Mouse (Mus musculus): Measurements from ENCODE around the gene Asb15. TPM values are rescaled to one million over a fixed set of nuclear protein-coding genes. Genes with fewer than 3 reads are reported as not detected.

The Asb15 gene
- polyA plus RNA-seq, 1 experiment from 2014 or later: 0.02 TPM

DNA sequence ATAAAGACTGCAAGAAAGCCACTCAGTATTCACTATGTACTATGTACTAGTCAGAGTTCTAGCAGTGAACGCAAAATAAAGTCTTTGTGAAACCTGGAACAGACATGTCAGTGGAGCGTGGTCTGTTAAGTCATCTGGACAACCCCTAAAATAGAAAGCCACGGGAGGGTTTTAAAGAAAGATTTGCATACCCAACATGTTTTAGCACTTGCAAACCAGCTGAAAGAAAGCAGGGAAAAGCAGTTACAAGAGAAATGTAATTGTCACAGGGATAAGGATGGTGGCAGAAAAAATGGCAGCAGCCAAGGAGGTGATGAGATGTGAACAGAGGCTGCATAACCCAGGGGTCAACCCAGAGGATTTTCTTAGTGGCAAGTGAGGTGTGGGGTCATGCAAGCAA lies 2.2 kb upstream of the Asb15 start:
- 82% methylated on average over 3 of the region's 3 CpGs for WGBS
- Histone ChIP-seq H3K4me1 (ENCODE audit: insufficient read depth, low read depth, low read length) (peaks cover 10% of the 10 kb centered on the region; the same call in 1 of the 2 replicates), H3K4me2 (replicated peaks; ENCODE audit: low read depth, low read length) (no peak overlapping the region), H3K36me3 (ENCODE audit: insufficient read depth, low read length) (0 out of 2 replicates have a peak, but pooled peaks cover 6% of the 10 kb centered on the region), H3K4me3 (ENCODE audit: low read depth, low read length) (no peak overlapping the region), H3K27me3 (replicated peaks; ENCODE audit: insufficient read depth, low read length) (no peaks in the 10 kb centered on the region), H3K9ac (replicated peaks; ENCODE audit: low read depth) (no peak overlapping the region), H3K27ac (ENCODE audit: low read length) (no peak overlapping the region), H3K9me3 (ENCODE audit: low read length) (no peaks in the 10 kb centered on the region)
- DNase-seq (ENCODE audit: low spot score) (no peak), ATAC-seq (no peak)
- TF ChIP-seq EP300 (IDR thresholded peaks at IDR 0.05) (no peak), CTCF (IDR thresholded peaks at IDR 0.05) (no peak)

DNA sequence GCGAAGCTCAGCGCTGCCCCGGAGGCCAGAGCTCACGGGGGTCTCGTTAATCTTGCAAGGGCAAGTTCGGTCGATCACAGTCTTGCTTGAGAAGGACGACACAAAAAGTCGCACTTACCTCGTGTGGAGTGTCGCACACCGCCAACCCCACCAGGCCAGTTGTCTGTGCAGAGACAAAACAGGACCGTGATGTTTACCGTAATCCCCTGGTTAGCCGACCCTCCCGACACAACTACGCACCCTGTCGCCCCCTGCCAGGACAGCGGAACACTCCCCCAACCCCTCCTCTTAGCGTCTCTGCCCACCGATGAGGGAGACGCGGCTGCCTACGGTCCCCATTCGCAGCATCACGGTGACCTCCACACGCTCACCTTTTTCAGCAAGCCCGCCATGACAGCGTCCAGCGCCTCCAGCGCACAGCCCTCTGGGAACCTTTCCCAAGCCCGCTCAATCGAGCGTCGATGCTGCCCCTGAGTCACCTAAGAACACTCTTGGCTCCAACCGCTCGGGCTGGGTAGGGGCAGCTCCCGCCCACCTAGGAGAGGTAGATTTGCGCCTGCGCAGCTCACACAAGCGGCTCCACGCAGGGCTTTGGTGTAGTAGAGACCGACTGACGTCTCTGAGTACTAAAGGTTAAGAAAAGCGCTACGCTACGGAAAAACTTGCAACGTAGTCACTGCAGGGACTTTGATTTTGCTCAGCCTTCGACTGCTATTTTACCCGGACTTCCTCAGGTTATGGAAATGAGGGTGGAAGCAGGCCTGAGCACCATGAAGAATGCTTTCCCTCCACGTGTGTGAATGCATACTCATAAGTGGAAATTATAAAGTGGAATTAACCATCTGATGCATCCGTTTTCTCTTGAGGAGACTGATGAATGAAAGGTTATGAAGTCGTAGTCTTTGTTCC lies 535 bp upstream of the Asb15 start, which contains the start of gene Ndufa5:
Gene Ndufa5, minus strand, starts transcription at position 859 of the 909 bp plus-strand sequence.
- ATAC-seq (peak; percentile 99), DNase-seq (ENCODE audit: low spot score) (peak; percentile 98)
- peak within 1 kb of the TSS; percentile 43 for H3K9ac ChIP-seq (replicated peaks; ENCODE audit: low read depth)
- TF ChIP-seq EP300 (IDR thresholded peaks at IDR 0.05): no peak
- peak; percentile 17; the same call in 1 of the 2 replicates for TF ChIP-seq CTCF (IDR thresholded peaks at IDR 0.05)
- H3K4me1 ChIP-seq (ENCODE audit: insufficient read depth, low read depth, low read length): peaks cover 10% of the 10 kb centered on the region; the same call in 1 of the 2 replicates
- H3K36me3 ChIP-seq (ENCODE audit: insufficient read depth, low read length): 0 out of 2 replicates have a peak, but pooled peaks cover 2% of the 10 kb centered on the region
- no peaks in the 10 kb centered on the region for H3K27me3 ChIP-seq (replicated peaks; ENCODE audit: insufficient read depth, low read length)
- H3K4me2 ChIP-seq (replicated peaks; ENCODE audit: low read depth, low read length): peak within 1 kb of the TSS; percentile 72
- H3K4me3 ChIP-seq (ENCODE audit: low read depth, low read length): peak within 1 kb of the TSS; percentile 67
- no peaks in the 10 kb centered on the region for H3K9me3 ChIP-seq (ENCODE audit: low read length)
- WGBS: under 1% methylated on average over 53 of the region's 53 CpGs
- no peak within 1 kb of the TSS for H3K27ac ChIP-seq (ENCODE audit: low read length)

DNA sequence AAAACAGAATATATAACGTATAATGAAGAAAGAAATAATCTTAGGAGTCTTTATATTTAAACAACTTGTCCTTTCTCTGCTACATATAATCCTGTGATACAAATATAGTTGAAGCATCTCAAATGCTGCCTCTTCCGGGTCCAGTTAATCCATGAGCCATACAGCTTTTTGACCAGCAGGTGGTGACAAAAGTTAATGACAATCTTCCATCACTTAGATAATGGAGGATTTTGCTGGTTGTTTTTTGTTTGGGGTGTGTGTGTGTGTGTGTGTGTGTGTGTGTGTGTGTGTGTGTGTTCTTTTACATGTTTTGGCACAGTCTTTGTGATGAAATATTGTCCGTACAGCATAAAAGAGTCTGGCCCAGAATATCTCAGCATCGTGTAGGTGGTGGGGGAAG lies 2.2 kb downstream of the Asb15 start:
- Histone ChIP-seq H3K27ac (ENCODE audit: low read length) (no peak overlapping the region), H3K4me2 (replicated peaks; ENCODE audit: low read depth, low read length) (peak overlapping the region; percentile 52), H3K27me3 (replicated peaks; ENCODE audit: insufficient read depth, low read length) (no peaks in the 10 kb centered on the region), H3K9ac (replicated peaks; ENCODE audit: low read depth) (no peak overlapping the region), H3K4me1 (ENCODE audit: insufficient read depth, low read depth, low read length) (peaks cover 10% of the 10 kb centered on the region; the same call in 1 of the 2 replicates), H3K36me3 (ENCODE audit: insufficient read depth, low read length) (no peaks in the 10 kb centered on the region), H3K4me3 (ENCODE audit: low read depth, low read length) (no peak overlapping the region), H3K9me3 (ENCODE audit: low read length) (no peaks in the 10 kb centered on the region)
- ATAC-seq: peak; percentile 20; the same call in 1 of the 2 replicates
- DNase-seq (ENCODE audit: low spot score): peak; percentile 84
- TF ChIP-seq EP300 (IDR thresholded peaks at IDR 0.05): 0 out of 2 replicates have a peak, but pooled peaks have one; percentile 6
- peak; percentile 86 for TF ChIP-seq CTCF (IDR thresholded peaks at IDR 0.05)
- WGBS: 13% methylated on average over 4 of the region's 4 CpGs

GRCm38 (mm10) chr6:24530711-24531420 lies 2.9 kb downstream of the Asb15 start:
- Histone ChIP-seq H3K9me3 (ENCODE audit: low read length) (no peaks in the 10 kb centered on the region), H3K4me1 (ENCODE audit: insufficient read depth, low read depth, low read length) (peaks cover 10% of the 10 kb centered on the region; the same call in 1 of the 2 replicates), H3K27ac (ENCODE audit: low read length) (no peak overlapping the region), H3K4me3 (ENCODE audit: low read depth, low read length) (no peak overlapping the region), H3K4me2 (replicated peaks; ENCODE audit: low read depth, low read length) (peak overlapping the region; percentile 52), H3K9ac (replicated peaks; ENCODE audit: low read depth) (no peak overlapping the region), H3K27me3 (replicated peaks; ENCODE audit: insufficient read depth, low read length) (no peaks in the 10 kb centered on the region), H3K36me3 (ENCODE audit: insufficient read depth, low read length) (no peaks in the 10 kb centered on the region)
- 35% methylated on average over 11 of the region's 11 CpGs for WGBS
- TF ChIP-seq EP300 (IDR thresholded peaks at IDR 0.05) (no peak), CTCF (IDR thresholded peaks at IDR 0.05) (no peak)
- ATAC-seq: no peak
- DNase-seq (ENCODE audit: low spot score): peak; percentile 18

- Histone ChIP-seq H3K9me3 (ENCODE audit: low read length) (no peaks in the 10 kb centered on the region), H3K4me3 (ENCODE audit: low read depth, low read length) (no peak overlapping the region), H3K27me3 (replicated peaks; ENCODE audit: insufficient read depth, low read length) (no peaks in the 10 kb centered on the region), H3K9ac (replicated peaks; ENCODE audit: low read depth) (no peak overlapping the region), H3K36me3 (ENCODE audit: insufficient read depth, low read length) (no peaks in the 10 kb centered on the region), H3K27ac (ENCODE audit: low read length) (no peak overlapping the region), H3K4me2 (replicated peaks; ENCODE audit: low read depth, low read length) (no peak overlapping the region), H3K4me1 (ENCODE audit: insufficient read depth, low read depth, low read length) (peaks cover 4% of the 10 kb centered on the region; the same call in 1 of the 2 replicates)
- no peak for DNase-seq (ENCODE audit: low spot score)
- TF ChIP-seq EP300 (IDR thresholded peaks at IDR 0.05): no peak
- TF ChIP-seq CTCF (IDR thresholded peaks at IDR 0.05): no peak
- WGBS: 72% methylated on average over 3 of the region's 3 CpGs
- ATAC-seq: no peak
Measured at GRCm38 (mm10) chr6:24532804-24533203, 4.9 kb downstream of the Asb15 start.

GRCm38 (mm10) chr6:24538435-24538834 lies 10.5 kb downstream of the Asb15 start:
- no peak overlapping the region for H3K9ac ChIP-seq (replicated peaks; ENCODE audit: low read depth)

More at GRCm38 (mm10) chr6:24538435-24538834, 10.5 kb downstream of the Asb15 start:
- TF ChIP-seq CTCF (IDR thresholded peaks at IDR 0.05): no peak
- no peak for TF ChIP-seq EP300 (IDR thresholded peaks at IDR 0.05)
- Histone ChIP-seq H3K4me2 (replicated peaks; ENCODE audit: low read depth, low read length) (no peak overlapping the region), H3K36me3 (ENCODE audit: insufficient read depth, low read length) (no peaks in the 10 kb centered on the region), H3K27me3 (replicated peaks; ENCODE audit: insufficient read depth, low read length) (no peaks in the 10 kb centered on the region), H3K4me1 (ENCODE audit: insufficient read depth, low read depth, low read length) (no peaks in the 10 kb centered on the region; the same call in 1 of the 2 replicates), H3K4me3 (ENCODE audit: low read depth, low read length) (no peak overlapping the region), H3K9me3 (ENCODE audit: low read length) (no peaks in the 10 kb centered on the region), H3K27ac (ENCODE audit: low read length) (no peak overlapping the region)
- 83% methylated on average over 3 of the region's 3 CpGs for WGBS
- DNase-seq (ENCODE audit: low spot score): no peak
- no peak for ATAC-seq
